Mouse (Mus musculus): ENCODE results near the gene Zfp712. TPM values are rescaled to one million over a fixed set of nuclear protein-coding genes. Genes with fewer than 3 reads are reported as not detected.

Zfp712 gene
- polyA plus RNA-seq, 1 experiment from 2014 or later: 5.2 TPM

- Histone ChIP-seq H3K4me3 (peak overlapping the region; percentile 80), H3K4me2 (replicated peaks) (peak overlapping the region; percentile 65), H3K9ac (replicated peaks) (peak overlapping the region; percentile 60), H3K4me1 (peaks cover 7% of the 10 kb centered on the region), H3K27ac (replicated peaks) (no peak overlapping the region), H3K36me3 (no peaks in the 10 kb centered on the region), H3K9me3 (peaks cover 11% of the 10 kb centered on the region), H3K27me3 (no peaks in the 10 kb centered on the region)
- 3% methylated on average over 12 of the region's 12 CpGs for WGBS
- peak; percentile 64 for ATAC-seq (ENCODE audit: low FRiP score, low read depth)
Measured at GRCm38 (mm10) chr13:67060161-67060785, 697 bp downstream of the Zfp712 start.

Other genes with a start within 250 kb of the Zfp712 start
- gene Gm10767, start 156.3 kb downstream of the Zfp712 start, polyA plus RNA-seq (2016; fragmentation: Nextera tagmentation; extraction: Ambion mirVana): 1.3 and 1.6 TPM in 2 replicates
- gene Zfp708, start 36.8 kb upstream of the Zfp712 start, polyA plus RNA-seq (2016; fragmentation: Nextera tagmentation; extraction: Ambion mirVana): 7.7 and 8.6 TPM in 2 replicates
- 2.3 and 3.1 TPM in 2 replicates for gene Gm28557, start 47.4 kb upstream of the Zfp712 start, polyA plus RNA-seq (2016; fragmentation: Nextera tagmentation; extraction: Ambion mirVana)
- 0.17 and 0.19 TPM in 2 replicates for gene Rslcan18, start 55.1 kb upstream of the Zfp712 start, polyA plus RNA-seq (2016; fragmentation: Nextera tagmentation; extraction: Ambion mirVana)
- gene Zfp759, start 60.5 kb upstream of the Zfp712 start, polyA plus RNA-seq (2016; fragmentation: Nextera tagmentation; extraction: Ambion mirVana): 2.7 and 2.8 TPM in 2 replicates
- 4.8 and 5.1 TPM in 2 replicates for gene Rsl1, start 112.0 kb upstream of the Zfp712 start, polyA plus RNA-seq (2016; fragmentation: Nextera tagmentation; extraction: Ambion mirVana)
- gene Zfp455, start 133.3 kb upstream of the Zfp712 start, polyA plus RNA-seq (2016; fragmentation: Nextera tagmentation; extraction: Ambion mirVana): 0.83 and 1.7 TPM in 2 replicates
- 2.7 and 3.3 TPM in 2 replicates for gene Zfp458, start 217.3 kb upstream of the Zfp712 start, polyA plus RNA-seq (2016; fragmentation: Nextera tagmentation; extraction: Ambion mirVana)
- 0.41 and 0.71 TPM in 2 replicates for gene Zfp457, start 245.3 kb upstream of the Zfp712 start, polyA plus RNA-seq (2016; fragmentation: Nextera tagmentation; extraction: Ambion mirVana)

All from midbrain, embryonic 12.5 days (tissue).